Comparison of ENCODE assay signal across 12 mouse cellular contexts in genomic region chr19:9106096-9106495, GRCm38 (mm10). TPM values are rescaled to one million over a fixed set of nuclear protein-coding genes. Genes with fewer than 3 reads are reported as not detected.
DNase-seq lines count a peak whose midpoint lies in the region; ATAC-seq and TF ChIP-seq lines count a peak whose summit lies in the region.
"Had no signal": no experiment of that assay in that cellular context is flagged by ENCODE, and none has a peak within 500 bp of the region (broad histone marks: within the 10 kb centered on the region; RNA-seq: fewer than 3 reads in every experiment).

No protein-coding gene starts in this region.

- no peak for DNase-seq in lung, embryonic 14.5 days
- no peak for DNase-seq in lung, postnatal 14 days
- no peak for DNase-seq in spleen, postnatal 4 days (ENCODE audit: low spot score in 2 of 2)
- no peak for DNase-seq in left cerebral cortex, adult 8-10 months (ENCODE audit: low spot score in 2 of 2)
- DNase-seq in forebrain, embryonic 14.5 days (ENCODE audit: low spot score), result no peak
- DNase-seq: cerebellum, adult 11-12 months had no signal

- no peak for TF ChIP-seq POLR2A in myocyte (IDR thresholded peaks at IDR 0.05; ENCODE audit: insufficient read length, low read depth)

- no peak overlapping the region for H3K9ac ChIP-seq in lung, embryonic 14.5 days
- no peak overlapping the region for H3K9ac ChIP-seq in embryonic facial prominence, embryonic 15.5 days
- no peak overlapping the region for H3K9ac ChIP-seq in heart, embryonic 16.5 days (ENCODE audit: low read length)
- no peak overlapping the region for H3K9ac ChIP-seq in forebrain, embryonic 14.5 days (ENCODE audit: low read length)
- H3K9ac ChIP-seq: neural tube, embryonic 13.5 days had no signal

- no peak for TF ChIP-seq CTCF in lung, embryonic 14.5 days (IDR thresholded peaks at IDR 0.05; ENCODE audit: low read depth)

- H3K36me3 ChIP-seq in lung, embryonic 14.5 days (ENCODE audit: insufficient read depth), result no peaks in the 10 kb centered on the region
- no peaks in the 10 kb centered on the region for H3K36me3 ChIP-seq in embryonic facial prominence, embryonic 15.5 days
- no peaks in the 10 kb centered on the region for H3K36me3 ChIP-seq in heart, embryonic 16.5 days (ENCODE audit: control insufficient read depth, insufficient read depth)
- H3K36me3 ChIP-seq in myocyte (ENCODE audit: control insufficient read depth, insufficient read depth), result no peaks in the 10 kb centered on the region
- no peaks in the 10 kb centered on the region; the same call in 1 of the 2 replicates for H3K36me3 ChIP-seq in forebrain, embryonic 14.5 days (ENCODE audit: control insufficient read depth, insufficient read depth, low read length)
- H3K36me3 ChIP-seq: neural tube, embryonic 13.5 days had no signal

- H3ac ChIP-seq in myocyte (ENCODE audit: control insufficient read depth, insufficient read length), result no peak overlapping the region

- 0 out of 2 replicates have a peak, but pooled peaks cover 6% of the 10 kb centered on the region for H3K4me1 ChIP-seq in lung, embryonic 14.5 days (ENCODE audit: insufficient read depth)
- peaks cover 34% of the 10 kb centered on the region for H3K4me1 ChIP-seq in embryonic facial prominence, embryonic 15.5 days
- H3K4me1 ChIP-seq in heart, embryonic 16.5 days (ENCODE audit: control insufficient read depth, insufficient read depth, low read length), result peaks cover 19% of the 10 kb centered on the region
- no peaks in the 10 kb centered on the region for H3K4me1 ChIP-seq in forebrain, embryonic 14.5 days (ENCODE audit: control insufficient read depth, insufficient read depth, low read length)

- no peak overlapping the region for H3K4me2 ChIP-seq in lung, embryonic 14.5 days
- H3K4me2 ChIP-seq in embryonic facial prominence, embryonic 15.5 days (replicated peaks), result no peak overlapping the region
- H3K4me2 ChIP-seq in heart, embryonic 16.5 days (ENCODE audit: low read depth, low read length), result no peak overlapping the region
- peak overlapping the region; percentile 61 for H3K4me2 ChIP-seq in myocyte (ENCODE audit: low read depth)
- no peak overlapping the region for H3K4me2 ChIP-seq in forebrain, embryonic 14.5 days (ENCODE audit: low read length)
- H3K4me2 ChIP-seq: liver, embryonic 11.5 days; neural tube, embryonic 13.5 days had no signal

- no peaks in the 10 kb centered on the region for H3K79me2 ChIP-seq in myocyte (ENCODE audit: control insufficient read depth, insufficient read depth)

- 53% methylated on average over 5 of the region's 5 CpGs for WGBS in lung, embryonic 14.5 days
- WGBS in embryonic facial prominence, embryonic 15.5 days, result 40% methylated on average over 5 of the region's 5 CpGs
- 49% methylated on average over 5 of the region's 5 CpGs for WGBS in heart, embryonic 16.5 days
- 73% methylated on average over 5 of the region's 5 CpGs for WGBS in forebrain, embryonic 14.5 days

- H3K9me3 ChIP-seq in lung, embryonic 14.5 days (ENCODE audit: low read depth, low read length), result no peaks in the 10 kb centered on the region
- H3K9me3 ChIP-seq in embryonic facial prominence, embryonic 15.5 days (replicated peaks), result no peaks in the 10 kb centered on the region
- H3K9me3 ChIP-seq in heart, embryonic 16.5 days (replicated peaks; ENCODE audit: control insufficient read depth, low read length), result no peaks in the 10 kb centered on the region
- no peaks in the 10 kb centered on the region for H3K9me3 ChIP-seq in forebrain, embryonic 14.5 days (replicated peaks; ENCODE audit: control insufficient read depth, low read length)
- H3K9me3 ChIP-seq: neural tube, embryonic 13.5 days had no signal

- H3K27me3 ChIP-seq in lung, embryonic 14.5 days (ENCODE audit: insufficient read depth, low read length), result no peaks in the 10 kb centered on the region
- H3K27me3 ChIP-seq in embryonic facial prominence, embryonic 15.5 days, result no peaks in the 10 kb centered on the region
- H3K27me3 ChIP-seq in heart, embryonic 16.5 days (ENCODE audit: control insufficient read depth, insufficient read depth, low read length), result no peaks in the 10 kb centered on the region
- no peaks in the 10 kb centered on the region for H3K27me3 ChIP-seq in myocyte (ENCODE audit: control insufficient read depth, insufficient read depth, insufficient read length)
- H3K27me3 ChIP-seq in forebrain, embryonic 14.5 days (replicated peaks; ENCODE audit: control insufficient read depth, insufficient read depth, low read length), result no peaks in the 10 kb centered on the region
- H3K27me3 ChIP-seq: neural tube, embryonic 13.5 days; Patski had no signal

- ATAC-seq in lung, embryonic 14.5 days (ENCODE audit: insufficient read depth), result no peak; the same call in 1 of the 2 replicates
- ATAC-seq in embryonic facial prominence, embryonic 15.5 days (ENCODE audit: insufficient number of reproducible peaks, low FRiP score, low TSS enrichment, low read depth), result no peak
- ATAC-seq in heart, embryonic 16.5 days (replicated peaks; ENCODE audit: extremely low read depth, insufficient read depth, low FRiP score), result 0 out of 2 replicates have a peak, but pooled peaks have one; percentile 14
- ATAC-seq in forebrain, embryonic 14.5 days, result no peak

- H3K27ac ChIP-seq in lung, embryonic 14.5 days (ENCODE audit: low read depth), result peak overlapping the region; percentile 54; the same call in 1 of the 2 replicates
- H3K27ac ChIP-seq in embryonic facial prominence, embryonic 15.5 days (replicated peaks), result peak overlapping the region; percentile 56
- H3K27ac ChIP-seq in heart, embryonic 16.5 days (ENCODE audit: low read length), result peak overlapping the region; percentile 36; the same call in 1 of the 2 replicates
- no peak overlapping the region for H3K27ac ChIP-seq in forebrain, embryonic 14.5 days (ENCODE audit: low read depth, low read length)
- H3K27ac ChIP-seq: neural tube, embryonic 13.5 days had no signal

- H3K4me3 ChIP-seq in lung, embryonic 14.5 days (ENCODE audit: low read depth, low read length), result no peak overlapping the region
- H3K4me3 ChIP-seq in embryonic facial prominence, embryonic 15.5 days (replicated peaks), result no peak overlapping the region
- H3K4me3 ChIP-seq in heart, embryonic 16.5 days (ENCODE audit: low read length), result no peak overlapping the region
- no peak overlapping the region for H3K4me3 ChIP-seq in myocyte
- no peak overlapping the region for H3K4me3 ChIP-seq in forebrain, embryonic 14.5 days (ENCODE audit: low read depth, low read length)
- H3K4me3 ChIP-seq: neural tube, embryonic 13.5 days had no signal

TF ChIP-seq in myocyte, 11 proteins besides CTCF, POLR2A, EP300 and RAD21:
- peak in 1 of 3 experiments; percentile 59 for TF ChIP-seq MYOG (IDR thresholded peaks at IDR 0.05; ENCODE audit: control insufficient read depth in 1 of 3, insufficient read depth in 1 of 3, insufficient read length in 2 of 3, low read depth in 2 of 3)
- peak; percentile 66 for TF ChIP-seq USF1 (IDR thresholded peaks at IDR 0.05; ENCODE audit: low read depth)
- peak in 2 of 3 experiments; percentile 22 to 41 for TF ChIP-seq MYOD1 (IDR thresholded peaks at IDR 0.05; ENCODE audit: control insufficient read depth in 1 of 3, insufficient read length in 2 of 3, low read depth in 2 of 3)
- no peak for TF ChIP-seq SRF (IDR thresholded peaks at IDR 0.05; ENCODE audit: control insufficient read depth, insufficient read length, low read depth)

RNA-seq across cellular contexts. Expression of gene Scgb1a1, which starts 18.3 kb away (rescaled TPM):
- not detected in 2 replicates for polyA plus RNA-seq in lung, embryonic 14.5 days (2014; fragmentation: Nextera tagmentation; extraction: Ambion mirVana)
- polyA plus RNA-seq in embryonic facial prominence, embryonic 15.5 days (2015; fragmentation: Nextera tagmentation; extraction: Ambion mirVana), result 1.3 and 1.4 TPM in 2 replicates
- 0.91 and 1.8 TPM in 2 replicates for polyA plus RNA-seq in heart, embryonic 16.5 days (2015; fragmentation: Nextera tagmentation; extraction: Ambion mirVana)
- not detected for polyA plus RNA-seq in myocyte (2012; fragmentation: generic; extraction: Trizol)
- total RNA-seq in left cerebral cortex, adult 8-10 months (2022), result not detected
- not detected in 2 replicates for polyA plus RNA-seq in forebrain, embryonic 14.5 days (2014; fragmentation: Nextera tagmentation; extraction: Ambion mirVana)
- polyA plus RNA-seq: liver, embryonic 11.5 days; neural tube, embryonic 13.5 days; Patski had no signal

RNA-seq across cellular contexts. Expression of gene Asrgl1, which starts 29.3 kb away (rescaled TPM):
- 13.9 and 15.0 TPM in 2 replicates for polyA plus RNA-seq in lung, embryonic 14.5 days (2014; fragmentation: Nextera tagmentation; extraction: Ambion mirVana)
- polyA plus RNA-seq in embryonic facial prominence, embryonic 15.5 days (2015; fragmentation: Nextera tagmentation; extraction: Ambion mirVana), result 12.0 and 14.1 TPM in 2 replicates
- 18.9 and 21.6 TPM in 2 replicates for polyA plus RNA-seq in heart, embryonic 16.5 days (2015; fragmentation: Nextera tagmentation; extraction: Ambion mirVana)
- 5.0 TPM for polyA plus RNA-seq in myocyte (2012; fragmentation: generic; extraction: Trizol)
- total RNA-seq in left cerebral cortex, adult 8-10 months (2022), result 100 to 1,000 TPM; 131 to 150 (median 138) TPM
- polyA plus RNA-seq in forebrain, embryonic 14.5 days (2014; fragmentation: Nextera tagmentation; extraction: Ambion mirVana), result 24.4 and 38.6 TPM in 2 replicates
